Mouse (Mus musculus): ENCODE results near the gene Mpg. TPM values are rescaled to one million over a fixed set of nuclear protein-coding genes. Genes with fewer than 3 reads are reported as not detected.

Mpg gene
- polyA plus RNA-seq, 1 experiment from 2014 or later: 36.0 TPM

- H3K4me1 ChIP-seq: 0 out of 2 replicates have a peak, but pooled peaks cover 5% of the 10 kb centered on the region
- no peaks in the 10 kb centered on the region for H3K9me3 ChIP-seq
- H3K27ac ChIP-seq: no peak overlapping the region
- no peak overlapping the region for H3K4me3 ChIP-seq
- 85% methylated on average over 6 of the region's 6 CpGs for WGBS
- no peak overlapping the region for H3K4me2 ChIP-seq (replicated peaks)
- H3K36me3 ChIP-seq: peaks cover 68% of the 10 kb centered on the region
- ATAC-seq (ENCODE audit: insufficient number of reproducible peaks, insufficient read depth, low FRiP score, low TSS enrichment): no peak
- no peaks in the 10 kb centered on the region for H3K27me3 ChIP-seq
- no peak overlapping the region for H3K9ac ChIP-seq
Observed at GRCm38 (mm10) chr11:32234816-32235485, 8.6 kb downstream of the Mpg start.

- WGBS: 59% methylated on average over 3 of the region's 3 CpGs
- H3K27ac ChIP-seq: no peak overlapping the region
- no peak overlapping the region for H3K9ac ChIP-seq
- no peaks in the 10 kb centered on the region for H3K9me3 ChIP-seq
- H3K4me3 ChIP-seq: no peak overlapping the region
- H3K4me2 ChIP-seq (replicated peaks): no peak overlapping the region
- 0 out of 2 replicates have a peak, but pooled peaks cover 5% of the 10 kb centered on the region for H3K4me1 ChIP-seq
- ATAC-seq (ENCODE audit: insufficient number of reproducible peaks, insufficient read depth, low FRiP score, low TSS enrichment): no peak
- H3K27me3 ChIP-seq: no peaks in the 10 kb centered on the region
- peaks cover 68% of the 10 kb centered on the region for H3K36me3 ChIP-seq
Observed at GRCm38 (mm10) chr11:32235646-32236045, 9.3 kb downstream of the Mpg start.

DNA sequence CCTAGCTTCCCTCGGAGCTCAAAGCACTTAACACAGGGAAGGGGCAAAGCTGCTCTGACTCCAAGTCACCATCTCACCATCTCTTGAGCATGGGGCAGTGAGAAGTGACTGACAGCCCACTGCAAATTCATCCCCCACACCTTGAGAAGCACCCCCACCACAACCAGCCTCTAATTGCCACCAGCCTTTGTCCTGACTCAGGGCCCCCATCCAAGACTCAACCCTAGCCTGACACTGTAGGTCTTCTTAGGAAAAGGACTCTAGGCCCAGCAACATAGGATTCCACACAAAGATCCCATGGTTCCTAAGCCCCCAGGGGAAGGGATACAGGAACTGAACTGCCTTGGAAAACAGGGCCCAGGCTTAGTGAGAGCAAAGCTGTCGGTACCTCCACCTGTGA is 9.8 kb downstream of the Mpg start:
- Histone ChIP-seq H3K4me1 (0 out of 2 replicates have a peak, but pooled peaks cover 5% of the 10 kb centered on the region), H3K9ac (no peak overlapping the region), H3K27me3 (no peaks in the 10 kb centered on the region), H3K4me3 (no peak overlapping the region), H3K27ac (no peak overlapping the region; the same call in 1 of the 2 replicates), H3K36me3 (peaks cover 68% of the 10 kb centered on the region), H3K4me2 (replicated peaks) (no peak overlapping the region), H3K9me3 (no peaks in the 10 kb centered on the region)
- 75% methylated on average over 2 of the region's 2 CpGs for WGBS
- ATAC-seq (ENCODE audit: insufficient number of reproducible peaks, insufficient read depth, low FRiP score, low TSS enrichment): no peak

GRCm38 (mm10) chr11:32236712-32237410 is 10.6 kb downstream of the Mpg start:
- Histone ChIP-seq H3K9ac (no peak overlapping the region), H3K4me2 (replicated peaks) (no peak overlapping the region), H3K27ac (no peak overlapping the region), H3K27me3 (no peaks in the 10 kb centered on the region), H3K9me3 (no peaks in the 10 kb centered on the region), H3K4me3 (no peak overlapping the region), H3K4me1 (0 out of 2 replicates have a peak, but pooled peaks cover 5% of the 10 kb centered on the region), H3K36me3 (peaks cover 68% of the 10 kb centered on the region)
- WGBS: 59% methylated on average over 9 of the region's 9 CpGs
- no peak for ATAC-seq (ENCODE audit: insufficient number of reproducible peaks, insufficient read depth, low FRiP score, low TSS enrichment)

- H3K4me1 ChIP-seq: 0 out of 2 replicates have a peak, but pooled peaks cover 5% of the 10 kb centered on the region
- no peaks in the 10 kb centered on the region for H3K9me3 ChIP-seq
- H3K27me3 ChIP-seq: no peaks in the 10 kb centered on the region
- peaks cover 65% of the 10 kb centered on the region for H3K36me3 ChIP-seq
- 94% methylated on average over 3 of the region's 3 CpGs for WGBS
- H3K4me3 ChIP-seq: no peak overlapping the region
- no peak overlapping the region for H3K27ac ChIP-seq
- no peak overlapping the region for H3K4me2 ChIP-seq (replicated peaks)
- no peak overlapping the region for H3K9ac ChIP-seq
- no peak for ATAC-seq (ENCODE audit: insufficient number of reproducible peaks, insufficient read depth, low FRiP score, low TSS enrichment)
Observed at GRCm38 (mm10) chr11:32237411-32237795, 11.1 kb downstream of the Mpg start.

GRCm38 (mm10) chr11:32238093-32238860 is 12.0 kb downstream of the Mpg start:
- WGBS: 64% methylated on average over 5 of the region's 5 CpGs
- H3K36me3 ChIP-seq: peaks cover 58% of the 10 kb centered on the region

DNA sequence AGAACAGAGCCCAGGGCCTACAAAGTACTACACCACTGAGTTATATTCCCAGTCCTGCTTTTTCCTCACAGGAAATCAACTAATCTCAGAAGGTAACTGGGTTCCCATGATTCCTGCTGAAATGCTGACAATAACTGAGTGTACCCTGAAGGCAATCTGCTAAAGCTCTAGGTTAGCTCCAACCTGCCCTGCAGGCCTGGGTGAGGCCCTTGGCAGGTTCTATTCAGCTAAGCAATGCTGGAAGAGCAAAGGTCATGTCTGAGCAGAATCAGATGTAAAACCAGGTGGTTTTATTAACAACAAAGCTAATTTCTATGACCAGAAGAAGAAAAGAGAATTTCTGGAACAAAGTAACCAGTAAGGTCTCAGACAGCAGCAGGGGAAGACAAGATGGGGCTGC is 15.1 kb downstream of the Mpg start:
- no peak overlapping the region for H3K4me2 ChIP-seq (replicated peaks)
- H3K9ac ChIP-seq: no peak overlapping the region
- no peak for ATAC-seq (ENCODE audit: insufficient number of reproducible peaks, insufficient read depth, low FRiP score, low TSS enrichment)
- peaks cover 53% of the 10 kb centered on the region for H3K36me3 ChIP-seq
- H3K27ac ChIP-seq: no peak overlapping the region
- H3K4me3 ChIP-seq: no peak overlapping the region
- no peaks in the 10 kb centered on the region for H3K27me3 ChIP-seq
- H3K4me1 ChIP-seq: 0 out of 2 replicates have a peak, but pooled peaks cover 6% of the 10 kb centered on the region
- no peaks in the 10 kb centered on the region for H3K9me3 ChIP-seq

More at GRCm38 (mm10) chr11:32238093-32238860, 12.0 kb downstream of the Mpg start:
- ATAC-seq (ENCODE audit: insufficient number of reproducible peaks, insufficient read depth, low FRiP score, low TSS enrichment): no peak
- Histone ChIP-seq H3K4me3 (no peak overlapping the region), H3K27me3 (no peaks in the 10 kb centered on the region), H3K9ac (no peak overlapping the region), H3K4me1 (0 out of 2 replicates have a peak, but pooled peaks cover 8% of the 10 kb centered on the region), H3K9me3 (no peaks in the 10 kb centered on the region), H3K4me2 (replicated peaks) (no peak overlapping the region), H3K27ac (no peak overlapping the region)

DNA sequence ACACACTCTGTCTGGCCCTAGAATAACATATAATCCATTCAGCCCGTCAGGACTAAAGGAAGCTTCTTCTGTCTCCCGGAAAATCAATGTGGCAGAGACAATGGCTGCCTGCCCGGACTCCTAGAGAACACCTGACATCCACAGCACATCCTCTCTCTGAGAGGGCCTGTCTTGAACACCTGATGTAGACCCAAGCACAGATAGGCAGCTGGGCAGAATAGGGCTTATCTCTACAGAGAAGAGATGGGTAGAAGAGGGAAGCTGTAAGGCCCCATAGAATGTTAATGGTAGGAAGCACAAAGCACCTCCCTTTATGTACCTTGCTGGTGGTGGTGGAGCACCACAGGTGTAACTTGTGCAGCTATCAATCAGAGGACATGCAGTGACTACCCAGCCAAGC is 15.9 kb downstream of the Mpg start:
- no peak overlapping the region for H3K9ac ChIP-seq
- WGBS: 90% methylated on average over 3 of the region's 3 CpGs
- no peaks in the 10 kb centered on the region for H3K27me3 ChIP-seq
- no peak overlapping the region for H3K4me2 ChIP-seq (replicated peaks)
- H3K4me1 ChIP-seq: 0 out of 2 replicates have a peak, but pooled peaks cover 5% of the 10 kb centered on the region
- H3K27ac ChIP-seq: no peak overlapping the region
- no peak for ATAC-seq (ENCODE audit: insufficient number of reproducible peaks, insufficient read depth, low FRiP score, low TSS enrichment)
- peaks cover 52% of the 10 kb centered on the region for H3K36me3 ChIP-seq
- no peak overlapping the region for H3K4me3 ChIP-seq
- H3K9me3 ChIP-seq: no peaks in the 10 kb centered on the region

DNA sequence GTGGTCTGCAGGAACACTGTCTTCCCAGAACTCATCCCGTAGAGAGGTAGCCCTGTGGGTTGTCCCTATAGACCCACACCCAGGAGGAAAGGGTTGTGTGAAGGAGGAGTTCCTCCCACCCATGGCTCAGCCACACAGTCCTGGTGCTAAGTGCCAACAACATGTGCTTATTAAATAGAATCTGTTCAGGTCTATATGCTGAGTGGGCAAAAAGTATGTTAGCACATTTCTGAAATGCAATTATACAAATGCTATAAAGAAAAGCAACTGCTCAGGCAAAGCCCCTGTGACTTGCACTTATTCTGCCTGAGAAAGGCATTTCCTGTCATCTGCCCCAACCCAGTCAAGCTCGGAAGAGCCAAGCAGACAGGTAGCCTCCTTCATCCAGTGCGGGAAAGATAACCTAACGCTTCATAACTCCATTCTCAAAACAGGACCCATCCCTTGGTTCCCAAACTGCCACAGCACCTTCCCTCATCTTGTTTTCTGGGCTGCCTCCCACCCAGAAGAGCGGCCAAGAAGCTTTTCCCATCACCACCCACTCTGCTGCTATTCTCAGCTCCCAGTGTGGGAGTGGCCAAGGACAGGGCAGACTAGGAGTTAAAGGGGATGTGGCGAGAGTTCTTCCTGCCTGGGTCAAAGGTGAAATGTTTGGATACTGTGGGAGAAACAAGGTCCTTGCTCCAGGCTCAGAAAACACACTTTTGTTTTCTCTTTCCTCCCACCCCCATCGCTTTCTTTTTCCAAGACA is 17.1 kb downstream of the Mpg start:
- 0 out of 2 replicates have a peak, but pooled peaks cover 5% of the 10 kb centered on the region for H3K4me1 ChIP-seq
- 50% methylated on average over 7 of the region's 7 CpGs for WGBS

GRCm38 (mm10) chr11:32244064-32244463 is 17.8 kb downstream of the Mpg start:
- Histone ChIP-seq H3K27ac (peak overlapping the region; percentile 60), H3K36me3 (peaks cover 61% of the 10 kb centered on the region), H3K4me3 (no peak overlapping the region), H3K9me3 (no peaks in the 10 kb centered on the region), H3K4me2 (replicated peaks) (no peak overlapping the region), H3K9ac (no peak overlapping the region), H3K4me1 (0 out of 2 replicates have a peak, but pooled peaks cover 5% of the 10 kb centered on the region), H3K27me3 (no peaks in the 10 kb centered on the region)
- ATAC-seq (ENCODE audit: insufficient number of reproducible peaks, insufficient read depth, low FRiP score, low TSS enrichment): no peak
- WGBS: 63% methylated on average over 3 of the region's 3 CpGs

More for the DNA sequence above, 17.1 kb downstream of the Mpg start:
- ATAC-seq (ENCODE audit: insufficient number of reproducible peaks, insufficient read depth, low FRiP score, low TSS enrichment): no peak
- no peak overlapping the region for H3K9ac ChIP-seq
- H3K4me2 ChIP-seq (replicated peaks): no peak overlapping the region
- H3K27ac ChIP-seq: peak overlapping the region; percentile 30; the same call in 1 of the 2 replicates
- H3K27me3 ChIP-seq: no peaks in the 10 kb centered on the region
- H3K9me3 ChIP-seq: no peaks in the 10 kb centered on the region
- no peak overlapping the region for H3K4me3 ChIP-seq
- peaks cover 61% of the 10 kb centered on the region for H3K36me3 ChIP-seq

DNA sequence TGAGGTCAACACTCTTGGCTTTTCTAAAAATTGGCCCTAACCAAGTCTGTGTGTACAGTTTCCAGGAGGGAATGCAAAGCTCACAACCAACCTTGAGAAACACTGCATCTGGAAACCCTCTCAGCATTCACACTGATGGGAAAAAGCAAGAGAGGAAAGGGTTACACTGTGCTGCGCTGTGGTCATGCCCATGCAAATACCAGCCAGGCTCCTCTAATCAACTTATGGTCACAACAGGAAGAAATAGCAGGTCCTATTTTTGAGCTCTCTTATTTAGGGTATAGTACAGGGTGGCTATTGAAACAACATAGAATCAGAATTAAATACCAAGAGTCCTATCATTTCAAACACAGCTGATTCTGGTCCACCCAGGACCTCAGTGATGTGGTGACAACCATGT is 18.3 kb downstream of the Mpg start:
- whole genome bisulfite sequencing: 90% methylated on average over 1 of the region's 1 CpGs
- no peaks in the 10 kb centered on the region for H3K9me3 ChIP-seq
- H3K27ac ChIP-seq: peak overlapping the region; percentile 60

More for the DNA sequence above, 18.3 kb downstream of the Mpg start:
- H3K36me3 ChIP-seq: peaks cover 61% of the 10 kb centered on the region
- H3K27me3 ChIP-seq: no peaks in the 10 kb centered on the region
- H3K4me2 ChIP-seq (replicated peaks): no peak overlapping the region
- no peak overlapping the region for H3K4me3 ChIP-seq
- H3K4me1 ChIP-seq: 0 out of 2 replicates have a peak, but pooled peaks cover 5% of the 10 kb centered on the region
- no peak overlapping the region for H3K9ac ChIP-seq
- ATAC-seq (ENCODE audit: insufficient number of reproducible peaks, insufficient read depth, low FRiP score, low TSS enrichment): no peak

All from embryonic facial prominence, embryonic 12.5 days (tissue).